Mouse (Mus musculus): ENCODE data around the gene Cct4.

The Cct4 gene

DNA sequence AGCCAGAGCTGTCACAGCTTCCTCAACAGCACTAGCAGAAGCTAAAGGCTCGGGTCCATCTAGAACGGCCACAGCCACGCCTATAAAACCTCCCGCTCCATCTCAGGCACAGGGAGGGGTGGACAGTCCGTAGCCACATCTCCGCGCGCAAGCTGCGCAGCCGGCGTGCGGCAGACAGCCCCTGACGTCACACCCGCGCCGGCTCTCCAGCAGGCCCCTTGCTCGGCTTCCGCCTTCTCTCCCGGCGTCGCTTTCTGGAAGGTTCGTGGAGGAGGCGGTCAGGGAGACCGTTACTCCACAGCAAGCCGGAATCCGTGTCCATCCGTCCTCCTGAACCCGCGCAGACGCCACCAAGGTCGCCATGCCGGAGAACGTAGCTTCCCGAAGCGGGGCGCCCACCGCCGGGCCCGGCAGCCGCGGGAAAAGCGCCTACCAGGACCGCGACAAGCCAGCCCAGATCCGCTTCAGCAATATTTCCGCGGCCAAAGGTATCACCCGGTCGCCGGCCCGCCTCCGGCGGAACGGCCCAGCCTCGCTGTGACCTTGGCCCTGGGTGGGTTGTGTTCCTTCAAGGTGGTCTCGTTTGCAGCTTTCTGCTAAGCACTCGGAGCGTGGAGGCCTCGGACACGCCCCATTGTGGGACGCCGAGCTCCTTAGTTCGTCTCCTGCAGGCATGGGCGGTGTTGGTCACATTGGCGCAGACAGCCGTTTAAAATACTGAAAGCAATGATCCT lies at the start of gene Cct4:
TSS of gene Cct4 (plus strand) at position 127 of the 734 bp plus-strand sequence.
- DNase-seq (ENCODE audit: inconsistent age in 2 of 2, low spot score in 1 of 2), result peak; percentile 97 to 98

DNA sequence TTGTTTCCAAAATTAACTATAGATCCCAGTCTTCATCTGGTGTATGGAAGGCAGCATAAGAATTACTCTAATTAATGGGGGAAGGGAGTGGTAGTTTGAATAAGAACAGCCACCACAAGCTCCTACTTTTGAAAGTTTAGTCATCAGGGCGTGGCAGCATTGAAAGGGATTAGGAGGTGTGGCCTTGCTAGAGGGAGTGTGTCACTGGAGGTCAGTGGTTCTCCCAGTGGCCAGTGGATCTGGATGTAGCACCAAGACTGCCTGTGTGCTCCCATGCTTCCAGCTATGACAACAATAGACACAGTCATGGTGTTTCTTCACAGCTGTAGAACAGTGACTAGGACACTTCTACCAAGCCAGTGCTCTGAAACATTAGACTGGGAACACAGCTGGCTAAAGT lies 41.2 kb upstream of the Cct4 start:
- DNase-seq (ENCODE audit: inconsistent age in 2 of 2, low spot score in 1 of 2), result peak in 1 of 2 experiments; percentile 51

DNA sequence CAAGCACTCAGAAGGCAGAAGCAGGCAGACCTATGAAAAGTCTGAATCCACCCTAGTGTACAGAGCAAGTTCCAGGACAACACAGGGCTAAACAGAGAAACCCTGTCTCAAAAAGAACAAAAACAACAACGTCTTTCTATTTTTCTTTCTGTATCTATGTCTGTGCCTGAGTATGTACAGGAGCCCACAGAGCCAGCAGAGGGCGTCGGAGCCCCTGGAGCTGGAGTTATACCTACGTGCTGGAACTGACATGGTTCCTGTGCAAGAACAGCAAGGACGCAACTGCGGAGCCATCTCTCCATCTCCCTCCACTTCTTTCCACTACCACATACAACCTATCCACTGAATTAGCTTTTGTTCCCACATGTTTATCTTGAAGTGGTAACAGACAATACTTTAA lies 40.2 kb upstream of the Cct4 start:
- DNase-seq (ENCODE audit: inconsistent age in 2 of 2, low spot score in 1 of 2), result no peak

DNA sequence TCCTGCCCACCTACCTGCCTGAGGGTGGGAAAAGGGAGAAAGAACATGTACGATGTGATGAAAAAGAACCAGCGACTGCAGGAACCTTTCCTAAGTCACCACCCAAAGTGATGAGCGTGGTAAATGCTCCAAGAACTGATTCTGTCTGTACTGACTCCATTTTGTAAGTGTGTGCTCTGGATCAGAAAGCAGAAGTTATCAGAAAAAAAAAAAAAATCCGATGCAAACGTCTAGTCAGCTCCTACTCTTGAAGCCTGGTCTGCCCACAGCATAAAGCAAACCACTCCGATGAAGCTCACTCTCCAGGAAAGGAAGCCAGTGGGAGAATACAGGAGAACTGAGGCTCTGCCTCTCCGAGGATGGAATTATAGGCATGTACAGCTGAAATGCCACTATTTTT lies 37.7 kb upstream of the Cct4 start:
- no peak for DNase-seq (ENCODE audit: inconsistent age in 2 of 2, low spot score in 1 of 2)

DNA sequence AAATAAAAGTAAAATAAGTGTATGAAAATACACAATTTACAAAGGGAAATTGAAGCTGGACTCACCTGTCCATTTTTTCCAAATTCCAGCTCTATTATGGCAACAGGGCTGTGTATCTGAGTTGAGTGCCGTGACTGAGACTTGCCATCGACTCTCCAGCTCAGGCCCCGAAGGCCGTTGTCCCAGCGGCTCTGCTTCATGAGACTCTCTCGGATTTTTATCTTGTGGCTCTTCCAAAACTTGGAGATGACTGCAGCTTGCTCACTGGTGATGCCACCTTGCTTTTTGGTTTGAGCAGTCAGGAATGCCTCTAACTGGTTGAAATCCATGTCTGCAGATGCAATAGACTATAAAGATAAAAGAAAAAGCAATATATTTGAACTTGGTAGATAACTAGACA lies 34.0 kb upstream of the Cct4 start:
- peak in 1 of 2 experiments; percentile 51 for DNase-seq (ENCODE audit: inconsistent age in 2 of 2, low spot score in 1 of 2)

DNA sequence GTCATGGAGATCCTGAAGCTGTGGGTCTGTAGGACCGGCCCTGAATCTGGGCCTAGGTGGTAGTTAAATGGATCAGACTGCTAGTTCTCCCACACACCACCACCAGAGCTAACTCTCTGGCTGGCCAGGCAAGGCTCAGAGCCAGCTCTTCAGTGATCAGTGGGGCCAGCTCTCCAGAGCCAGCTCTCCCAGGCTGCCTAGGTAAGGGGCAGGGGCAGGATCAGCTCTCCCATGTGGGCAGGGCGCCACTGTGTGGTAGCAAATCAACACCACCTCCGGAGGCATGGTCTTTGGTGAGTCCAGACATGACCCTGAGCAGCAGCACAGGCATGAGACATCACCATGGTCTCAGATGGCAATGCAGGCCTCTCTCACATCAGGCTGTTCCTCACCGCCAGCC lies 33.5 kb upstream of the Cct4 start:
- peak; percentile 93 to 96 for DNase-seq (ENCODE audit: inconsistent age in 2 of 2, low spot score in 1 of 2)

DNA sequence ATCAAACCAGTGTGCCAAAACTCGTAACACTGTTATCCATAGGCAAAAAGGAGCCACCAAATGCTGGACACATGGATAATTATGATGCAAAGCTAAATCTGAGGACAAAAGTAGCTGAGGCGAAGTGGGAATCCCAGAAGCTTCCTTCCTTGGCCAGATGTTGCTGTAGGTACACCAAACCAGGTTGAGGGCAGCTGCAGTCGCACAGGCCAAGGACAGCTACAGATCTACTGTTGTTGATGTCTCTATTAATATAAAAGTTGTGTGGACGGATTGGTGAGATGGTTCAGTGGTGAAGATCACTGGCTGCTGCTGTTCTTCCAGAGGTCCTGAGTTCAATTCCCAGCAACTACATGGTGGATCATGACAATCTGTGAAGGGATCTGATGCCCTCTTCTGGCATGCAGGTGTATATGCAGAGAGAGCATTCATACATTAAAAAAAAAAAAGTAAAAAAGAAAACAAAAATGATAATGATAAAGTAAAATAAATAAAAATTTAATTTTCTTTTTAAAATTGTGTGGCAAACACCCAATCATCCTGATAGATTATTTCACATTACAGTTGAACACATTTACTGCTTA lies 32.4 kb upstream of the Cct4 start:
- no peak for DNase-seq (ENCODE audit: inconsistent age in 2 of 2, low spot score in 1 of 2)

DNA sequence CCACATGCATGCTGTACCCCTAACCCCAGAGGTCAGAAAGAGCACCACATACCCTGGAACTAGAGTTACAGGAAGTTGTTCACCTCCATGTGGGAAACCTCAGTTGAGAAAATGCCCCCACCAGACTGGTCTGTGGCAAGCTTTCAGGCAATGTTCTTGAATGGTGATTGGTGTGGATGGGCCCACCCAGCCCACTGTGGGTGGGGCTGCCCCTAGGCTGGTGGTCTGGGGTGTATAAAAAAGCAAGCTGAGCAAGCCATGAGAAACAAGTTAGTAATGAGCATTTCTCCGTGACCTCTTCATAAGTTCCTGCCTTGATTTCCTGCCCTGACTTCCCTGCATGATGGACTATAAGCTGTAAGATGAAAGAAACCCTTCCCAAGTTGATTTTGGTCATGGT lies 28.2 kb upstream of the Cct4 start:
- no peak for DNase-seq (ENCODE audit: inconsistent age in 2 of 2, low spot score in 1 of 2)

DNA sequence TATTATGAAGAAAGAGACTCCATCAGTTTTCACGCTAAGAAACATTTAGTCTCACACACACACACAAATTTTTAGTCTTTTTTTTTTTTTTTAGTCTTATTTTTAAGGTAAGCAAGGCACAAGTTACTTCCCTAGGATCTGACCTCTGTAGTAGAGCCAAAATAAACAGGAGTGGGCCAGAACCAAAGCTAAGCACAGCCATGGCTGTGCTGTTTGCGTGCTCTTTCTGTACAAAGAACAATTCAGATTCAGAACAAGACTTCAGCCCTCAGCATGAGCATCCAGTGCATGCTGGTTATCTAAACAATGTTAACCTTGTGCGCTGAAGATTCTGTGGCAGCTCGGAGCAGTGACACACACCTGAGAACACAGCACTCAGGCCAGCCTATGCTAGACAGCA lies 25.9 kb upstream of the Cct4 start:
- peak in 1 of 2 experiments; percentile 41 for DNase-seq (ENCODE audit: inconsistent age in 2 of 2, low spot score in 1 of 2)

DNA sequence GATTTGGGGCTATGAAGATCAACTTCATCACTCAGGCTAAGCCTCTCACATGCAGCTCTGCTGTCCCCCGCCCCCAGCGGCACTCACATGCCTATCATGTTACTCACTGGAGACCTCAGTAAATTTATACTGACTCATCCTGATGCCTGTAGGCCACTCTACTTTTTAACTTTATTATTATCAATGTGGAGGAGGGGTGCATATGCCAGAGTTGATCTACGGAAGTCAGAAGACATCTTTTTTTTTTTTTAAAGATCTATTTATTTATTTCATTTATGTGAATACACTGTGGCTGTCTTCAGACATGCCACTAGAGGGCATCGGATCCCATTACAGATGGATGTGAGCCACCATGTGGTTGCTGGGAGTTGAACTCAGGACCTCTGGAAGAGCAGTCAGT lies 24.8 kb upstream of the Cct4 start:
- DNase-seq (ENCODE audit: inconsistent age in 2 of 2, low spot score in 1 of 2), result peak; percentile 80 to 87

DNA sequence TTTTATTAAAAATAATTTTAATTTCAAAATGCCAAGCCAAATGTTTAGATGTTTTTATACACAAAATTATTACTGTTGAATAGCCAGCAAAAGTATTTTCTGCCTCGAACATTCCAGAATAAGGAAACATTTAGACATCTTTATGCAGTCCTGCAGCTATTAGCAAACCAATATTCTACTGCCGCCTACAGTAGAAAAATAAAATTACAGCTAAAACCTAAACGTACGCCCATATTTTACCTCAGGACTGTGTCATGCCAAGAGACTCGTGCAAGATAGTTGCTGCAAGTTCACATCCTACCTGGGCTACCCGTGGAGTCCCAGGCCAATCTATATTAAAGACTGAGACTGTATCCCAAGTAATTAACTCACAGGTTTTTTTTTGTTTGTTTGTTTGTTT lies 20.8 kb upstream of the Cct4 start:
- DNase-seq (ENCODE audit: inconsistent age in 2 of 2, low spot score in 1 of 2), result peak in 1 of 2 experiments; percentile 70

DNA sequence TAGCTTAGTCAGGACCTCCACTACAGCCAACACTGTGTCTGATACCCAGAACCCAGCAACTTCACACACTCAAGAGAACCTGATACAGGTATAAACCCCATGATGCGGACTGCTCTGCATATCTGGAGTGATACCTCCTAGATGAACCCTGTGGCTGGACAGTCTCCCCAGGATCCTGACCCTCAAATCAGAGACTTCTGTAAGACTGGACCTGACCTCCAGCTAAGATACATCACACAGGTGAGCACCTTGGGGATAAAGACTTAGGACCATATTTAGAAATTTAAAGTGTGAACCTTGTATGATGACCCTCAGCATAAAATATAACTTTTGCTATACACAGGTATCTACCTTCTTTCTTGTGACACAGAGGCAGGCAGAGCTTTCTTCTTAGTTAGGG lies 19.8 kb upstream of the Cct4 start:
- peak in 1 of 2 experiments; percentile 34 for DNase-seq (ENCODE audit: inconsistent age in 2 of 2, low spot score in 1 of 2)

DNA sequence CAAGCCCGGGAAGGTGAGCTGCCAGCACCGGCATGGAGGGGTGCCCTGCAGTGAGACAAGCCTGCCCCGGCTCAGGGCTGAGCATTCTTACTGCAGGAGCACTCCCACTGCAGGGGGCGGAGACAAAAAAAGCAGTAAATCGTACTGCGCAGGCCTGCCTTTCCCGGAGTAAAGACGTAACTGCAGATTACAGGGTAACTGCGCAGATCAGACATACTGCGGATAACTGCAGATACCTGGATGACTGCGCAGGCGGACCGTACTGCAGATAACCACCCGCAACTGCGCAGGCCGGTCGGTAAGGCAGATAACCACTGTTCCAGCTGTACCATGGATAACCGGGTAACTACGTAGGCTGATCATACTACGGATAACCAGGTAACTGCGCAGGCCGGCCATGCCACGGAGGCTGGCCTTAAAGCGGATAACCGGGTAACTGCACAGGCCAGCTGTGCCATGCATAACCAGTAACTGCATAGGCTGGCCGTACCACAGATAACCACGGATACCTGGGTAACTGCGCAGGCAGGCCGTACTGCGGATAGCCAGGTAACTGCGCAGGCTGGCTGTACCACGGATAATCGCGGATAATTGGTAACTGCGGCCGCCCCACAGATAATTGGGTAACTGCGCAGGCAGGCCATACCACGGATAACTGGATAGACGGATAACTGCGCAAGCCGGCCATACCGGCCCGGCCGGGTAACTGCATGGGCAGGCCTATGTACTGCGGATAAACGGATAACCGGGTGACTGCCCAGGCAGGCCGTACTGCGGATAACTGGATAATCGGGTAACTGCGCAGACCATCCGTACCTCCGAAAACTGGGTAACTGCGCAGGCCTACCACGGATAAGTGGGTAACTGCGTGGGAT lies 18.2 kb upstream of the Cct4 start, which contains the start of gene Zrsr1:
TSS of gene Zrsr1 (plus strand) at position 171 of the 875 bp plus-strand sequence.
- peak; percentile 82 to 90 for DNase-seq (ENCODE audit: inconsistent age in 2 of 2, low spot score in 1 of 2)

DNA sequence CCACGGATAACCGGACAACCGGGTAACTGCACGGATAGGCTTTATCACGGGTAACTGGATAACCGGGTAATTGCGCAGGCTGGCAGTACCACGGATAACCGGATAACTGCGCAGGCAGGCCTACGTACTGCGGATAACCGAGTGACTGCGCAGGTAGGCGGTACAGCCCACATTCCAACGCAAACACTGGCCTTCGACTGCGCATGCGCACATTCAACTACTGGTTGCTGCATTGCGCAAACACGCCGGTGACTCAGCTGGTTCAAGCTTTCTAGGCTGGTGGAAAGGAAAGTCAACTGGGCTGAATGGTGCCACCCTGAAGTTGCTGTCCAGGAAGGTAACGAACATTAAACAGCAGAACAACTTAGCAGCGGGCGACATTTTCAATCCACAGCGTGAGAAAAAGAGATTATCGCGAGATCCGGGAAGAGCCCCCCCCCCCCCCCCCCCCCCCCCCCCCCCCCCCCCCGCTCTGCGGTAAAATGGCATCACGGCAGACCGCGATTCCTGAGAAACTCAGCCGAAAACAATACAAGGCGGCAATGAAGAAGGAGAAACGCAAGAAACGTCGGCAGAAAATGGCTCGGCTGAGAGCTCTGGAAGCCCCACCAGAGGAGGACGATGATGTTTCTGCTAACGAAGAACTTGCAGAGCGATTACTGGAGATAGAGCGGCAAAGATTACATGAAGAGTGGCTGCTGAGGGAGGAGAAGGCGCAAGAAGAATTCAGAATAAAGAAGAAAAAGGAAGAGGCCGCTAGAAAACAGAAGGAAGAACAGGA lies 17.4 kb upstream of the Cct4 start:
- peak; percentile 90 to 96 for DNase-seq (ENCODE audit: inconsistent age in 2 of 2, low spot score in 1 of 2)

DNA sequence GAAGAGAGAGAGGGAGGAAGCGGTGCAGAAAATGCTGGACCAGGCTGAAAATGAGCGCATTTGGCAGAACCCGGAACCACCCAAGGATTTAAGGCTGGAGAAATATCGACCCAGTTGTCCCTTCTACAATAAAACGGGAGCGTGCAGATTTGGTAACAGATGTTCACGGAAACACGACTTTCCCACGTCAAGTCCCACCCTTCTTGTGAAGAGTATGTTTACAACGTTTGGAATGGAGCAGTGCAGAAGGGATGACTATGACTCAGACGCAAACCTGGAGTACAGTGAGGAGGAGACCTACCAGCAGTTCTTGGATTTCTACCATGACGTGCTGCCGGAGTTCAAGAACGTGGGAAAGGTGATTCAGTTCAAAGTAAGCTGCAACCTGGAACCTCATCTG lies 16.7 kb upstream of the Cct4 start:
- DNase-seq (ENCODE audit: inconsistent age in 2 of 2, low spot score in 1 of 2), result peak in 1 of 2 experiments; percentile 68

DNA sequence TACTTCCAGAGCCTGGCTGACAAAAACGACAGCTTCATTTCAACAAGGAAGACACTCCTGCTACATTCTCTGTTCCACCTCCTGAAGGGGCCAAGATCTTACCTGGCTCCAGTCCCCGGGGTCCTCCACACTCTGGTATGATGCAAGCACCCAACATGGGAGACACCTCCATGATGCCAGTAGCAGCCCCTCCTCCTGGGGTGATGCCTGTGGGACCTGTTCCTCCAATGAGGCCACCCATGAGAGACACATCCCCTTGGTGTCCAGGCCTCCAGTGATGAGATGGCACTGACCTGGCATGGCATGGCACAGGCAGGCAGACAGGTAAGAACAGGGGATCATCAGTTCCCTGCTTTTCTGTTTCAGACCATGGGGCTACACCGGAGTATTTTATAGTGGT lies 12.1 kb upstream of the Cct4 start:
- DNase-seq (ENCODE audit: inconsistent age in 2 of 2, low spot score in 1 of 2), result peak in 1 of 2 experiments; percentile 43

DNA sequence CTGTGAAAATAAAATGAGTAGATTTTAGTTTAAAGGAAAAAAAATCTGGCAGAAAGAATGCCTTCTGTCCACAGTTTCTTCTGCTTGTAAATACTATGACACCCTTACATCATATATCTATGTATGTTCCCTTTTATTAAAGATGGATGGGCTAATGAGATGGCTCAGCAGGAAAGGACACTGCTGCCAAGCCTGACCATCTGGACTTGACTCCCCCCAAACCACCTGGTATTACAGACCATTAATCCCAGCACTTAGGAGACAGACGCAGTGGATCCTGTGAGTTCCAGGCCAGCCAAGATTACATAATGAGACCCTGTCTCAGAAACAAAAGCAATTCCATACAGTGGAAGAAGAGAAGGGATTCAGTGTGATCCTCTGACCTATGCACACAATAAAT lies 11.6 kb upstream of the Cct4 start:
- no peak for DNase-seq (ENCODE audit: inconsistent age in 2 of 2, low spot score in 1 of 2)

DNA sequence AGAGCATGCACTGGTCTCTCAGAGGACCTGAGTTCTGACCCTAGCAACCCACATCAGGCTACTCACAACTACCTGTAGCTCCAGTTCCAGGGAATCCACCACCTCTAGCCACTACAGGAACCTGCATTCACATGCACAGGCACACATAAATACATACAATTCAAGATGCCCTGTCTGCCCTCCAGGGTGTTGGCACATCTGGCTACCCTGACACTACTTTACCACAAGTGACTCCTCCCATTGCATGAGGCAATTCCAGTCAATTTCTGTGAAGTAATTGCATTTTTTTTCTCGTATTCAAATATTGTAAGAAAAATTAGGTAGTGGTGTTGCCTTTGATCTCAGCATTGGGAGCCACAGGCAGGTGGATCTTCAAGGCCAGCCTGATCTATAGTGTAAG lies 11.1 kb upstream of the Cct4 start:
- peak in 1 of 2 experiments; percentile 22 for DNase-seq (ENCODE audit: inconsistent age in 2 of 2, low spot score in 1 of 2)

DNA sequence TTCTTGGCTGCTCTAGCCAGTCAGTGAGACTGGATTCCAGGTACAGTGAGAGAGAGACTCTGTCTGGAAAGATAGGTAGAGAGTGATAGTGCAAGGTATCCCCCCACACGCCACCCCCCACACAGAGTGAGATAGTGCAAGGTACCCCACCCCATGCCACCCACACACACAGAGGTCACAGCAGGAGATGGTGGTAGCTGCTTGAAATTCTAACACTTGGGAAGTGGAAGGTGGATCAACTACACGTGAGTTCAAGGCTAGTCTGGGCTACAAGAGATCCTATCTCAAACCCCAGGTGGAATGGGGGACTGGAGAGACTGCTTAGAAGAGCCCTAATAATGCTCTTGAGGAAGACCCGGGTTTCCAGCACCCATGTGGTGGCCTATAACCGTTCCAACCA lies 9.3 kb upstream of the Cct4 start:
- peak in 1 of 2 experiments; percentile 46 for DNase-seq (ENCODE audit: inconsistent age in 2 of 2, low spot score in 1 of 2)

DNA sequence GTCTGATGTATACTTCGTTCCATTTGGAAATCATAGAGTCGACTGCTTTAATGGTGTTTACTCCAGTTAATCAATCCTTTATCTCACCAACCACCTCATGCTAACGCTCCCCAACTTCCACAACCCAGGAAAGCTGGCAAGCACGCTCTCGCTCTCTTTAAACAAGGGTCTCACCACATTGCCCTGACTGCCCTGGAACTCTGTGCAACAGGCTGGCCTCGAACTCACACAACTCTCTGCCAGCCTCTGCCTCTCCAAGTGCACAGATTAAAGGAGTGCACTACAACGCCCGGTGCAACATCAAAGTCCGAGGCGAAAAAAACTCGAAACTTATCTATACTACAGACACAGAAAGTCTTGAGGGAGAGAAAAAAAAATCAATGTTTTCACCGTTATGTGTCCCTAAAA lies 8.8 kb upstream of the Cct4 start:
- DNase-seq (ENCODE audit: inconsistent age in 2 of 2, low spot score in 1 of 2), result no peak

All from adrenal gland, adult (tissue).